Mouse (Mus musculus) cerebellum, postnatal 4 days (tissue): Measurements from ENCODE around the gene Hormad2.

Source experiments
- DNase-seq, 2 experiments: peaks; one replicate each; pipeline ENCODE4 v3.0.0; 2022; ENCODE audit warnings: low spot score in 2 of 2, mixed read lengths in 1 of 2

The Hormad2 gene

DNA sequence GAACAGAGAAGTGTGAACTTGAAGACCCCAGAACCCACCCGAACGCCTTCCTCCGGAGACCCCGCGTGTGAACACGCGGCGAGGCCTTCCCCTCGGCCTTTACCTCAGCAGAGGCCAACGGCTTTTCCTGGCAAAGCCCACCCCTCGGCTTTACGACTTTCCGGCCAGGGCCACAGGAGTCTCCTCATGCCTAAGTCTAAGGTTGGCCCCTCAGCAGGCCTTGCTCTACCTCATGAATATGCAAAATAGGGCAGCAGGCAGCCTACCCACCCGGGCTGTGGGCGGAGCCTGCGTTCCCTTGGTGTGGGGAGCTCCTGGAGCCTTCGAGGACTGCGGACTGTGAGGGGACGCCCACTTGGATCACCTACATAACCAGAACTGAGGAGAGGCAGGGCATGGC lies at the start of gene Hormad2:
TSS of gene Hormad2 (minus strand) at position 128 of the 400 bp plus-strand sequence.
- DNase-seq: no peak

DNA sequence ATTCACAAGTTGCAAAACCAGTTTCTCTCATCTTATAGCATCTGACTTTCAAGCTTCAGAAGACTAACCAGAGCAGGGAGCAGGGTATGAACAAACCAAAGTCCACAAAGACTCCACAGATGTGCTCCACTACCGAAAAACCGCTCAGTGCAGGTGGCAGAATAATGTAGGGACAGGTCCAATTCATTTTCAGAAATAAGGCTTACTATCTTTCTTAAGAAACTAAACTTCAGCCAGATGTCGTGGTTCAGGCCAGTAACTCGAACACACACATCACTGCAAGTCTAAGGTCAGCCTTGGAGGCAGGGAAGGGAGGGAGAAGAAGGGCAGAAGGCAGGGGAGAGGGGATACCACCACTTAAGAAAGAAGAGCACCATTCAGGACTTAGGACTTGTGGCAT lies 48.3 kb upstream of the Hormad2 start:
- DNase-seq: no peak

DNA sequence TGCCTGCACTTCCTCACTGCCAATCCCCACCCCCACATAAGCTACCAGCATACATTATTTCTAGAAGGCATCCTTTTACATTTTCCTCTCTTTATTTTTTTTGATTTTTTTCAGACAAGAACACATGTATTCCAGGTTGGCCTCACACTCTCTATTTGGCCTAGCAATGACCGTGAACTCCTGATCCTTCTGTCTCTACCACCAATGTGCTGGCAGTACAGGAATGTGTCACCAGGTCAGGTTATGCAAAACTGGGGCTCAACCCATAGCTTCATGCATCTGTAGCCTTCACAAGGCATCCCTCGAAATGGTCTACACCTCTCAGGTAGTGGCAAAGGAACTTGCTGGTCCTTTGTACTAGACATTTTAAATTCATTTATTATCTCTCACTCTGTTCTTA lies 47.9 kb upstream of the Hormad2 start:
- no peak for DNase-seq

DNA sequence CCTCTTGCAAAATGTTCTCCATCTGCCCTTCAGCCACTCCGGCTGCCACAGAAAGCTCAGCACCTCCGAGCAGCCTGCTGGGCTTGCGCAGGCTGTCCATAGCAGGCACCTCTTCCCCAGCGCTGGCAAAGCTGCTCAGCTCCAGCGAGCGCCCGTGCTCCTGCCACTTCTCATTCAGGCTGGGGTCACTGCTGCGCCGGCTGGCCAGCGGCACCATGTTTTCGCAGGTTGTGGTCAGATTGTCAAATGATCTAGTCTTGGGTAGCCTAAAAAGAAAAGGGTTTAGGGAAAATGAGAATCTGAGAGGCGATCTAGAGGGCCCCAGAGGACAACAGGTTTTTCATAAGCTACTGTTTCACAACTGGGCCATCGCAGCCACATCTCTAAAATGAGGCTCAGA lies 47.5 kb upstream of the Hormad2 start:
- DNase-seq: no peak

DNA sequence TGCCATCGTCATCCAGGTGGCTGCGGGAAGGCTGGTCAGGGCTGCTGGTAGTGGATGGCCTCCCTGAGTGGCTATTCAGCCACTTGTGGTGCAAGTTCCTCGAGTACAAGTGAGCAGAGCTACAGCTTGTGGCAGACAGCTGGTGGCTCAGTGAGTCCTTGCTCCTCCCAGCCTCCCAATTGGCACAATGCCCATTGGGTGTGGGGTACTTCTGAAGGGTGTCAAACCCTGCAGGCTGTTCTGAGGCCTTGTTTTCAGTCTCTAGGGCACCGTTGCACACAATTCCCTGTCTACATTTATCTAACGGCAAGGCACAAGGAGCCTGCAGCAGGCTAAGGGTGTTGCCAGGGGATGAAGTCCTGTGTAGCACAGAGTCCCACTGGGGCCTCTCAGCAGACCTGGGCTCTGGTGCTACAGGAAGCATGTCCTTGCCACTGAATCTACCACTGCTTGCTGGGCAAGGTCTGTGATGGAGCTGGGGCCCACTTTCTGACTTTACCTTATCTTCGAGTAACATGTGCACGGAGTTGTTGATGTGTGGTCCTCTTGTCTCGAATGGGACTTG lies 46.6 kb upstream of the Hormad2 start:
- peak in 1 of 2 experiments; percentile 39 for DNase-seq

DNA sequence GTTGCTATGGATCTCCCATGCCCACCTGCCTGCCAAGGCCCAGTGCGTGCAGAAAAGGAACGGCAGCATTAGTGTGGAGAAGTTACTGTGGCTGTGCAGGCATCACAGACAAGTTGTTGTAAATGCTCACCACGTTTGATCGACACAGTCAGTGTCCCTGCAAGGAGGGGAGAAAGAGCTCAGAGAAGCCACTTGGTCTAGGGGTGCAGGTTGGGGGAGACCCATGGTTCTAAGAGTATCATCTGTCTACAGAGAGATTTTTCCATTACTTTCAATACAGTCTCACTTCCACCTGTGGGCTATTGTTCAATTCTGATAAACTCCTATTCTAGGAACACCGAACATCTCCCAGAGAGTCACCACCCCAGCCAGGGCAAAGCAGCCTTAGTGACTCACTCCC lies 43.6 kb upstream of the Hormad2 start:
- DNase-seq: no peak

DNA sequence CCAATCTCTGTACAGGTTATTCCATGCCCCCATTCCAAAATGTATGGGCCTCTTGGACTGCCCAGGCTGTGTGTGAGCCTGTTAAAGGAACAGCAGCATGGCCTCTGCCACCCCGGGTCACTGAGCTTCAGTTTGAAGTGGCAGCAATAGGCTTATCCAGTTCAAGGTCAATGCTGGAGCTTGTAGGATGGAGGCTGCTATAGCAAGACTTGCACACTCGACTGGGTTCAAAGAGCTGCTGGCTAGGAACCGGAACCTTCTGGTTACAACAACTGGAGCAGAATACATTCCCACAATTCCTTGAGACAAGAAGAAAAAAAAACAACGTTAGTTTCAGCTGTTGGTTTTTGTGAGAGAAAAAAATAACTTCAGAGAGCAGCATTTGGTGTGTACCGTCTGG lies 41.7 kb upstream of the Hormad2 start:
- DNase-seq: no peak

DNA sequence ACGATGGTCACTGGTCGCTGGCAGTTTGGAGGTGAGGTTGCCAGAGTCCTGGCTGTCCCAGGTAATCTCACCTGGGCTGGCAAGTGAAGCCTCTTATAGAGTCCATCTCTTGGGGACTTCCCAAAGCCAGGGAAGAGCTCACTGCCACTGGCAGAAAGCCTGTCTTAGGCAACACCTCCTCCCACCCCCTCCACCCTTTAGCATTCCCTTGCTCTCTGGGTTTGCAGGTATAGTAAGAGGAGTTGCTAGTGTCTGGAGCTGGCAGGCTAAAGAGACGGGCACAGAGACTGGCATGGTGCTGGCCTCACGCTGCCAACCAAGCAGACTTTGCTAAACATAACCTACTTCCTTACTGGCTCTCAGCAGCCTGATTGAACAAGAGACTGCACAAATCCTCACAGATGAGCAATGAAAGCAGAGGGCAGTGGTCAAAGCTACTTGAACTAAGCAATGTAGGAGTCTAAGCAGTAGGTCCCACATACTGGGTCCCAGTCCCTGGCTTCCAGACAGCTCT lies 35.3 kb upstream of the Hormad2 start:
- DNase-seq: no peak

DNA sequence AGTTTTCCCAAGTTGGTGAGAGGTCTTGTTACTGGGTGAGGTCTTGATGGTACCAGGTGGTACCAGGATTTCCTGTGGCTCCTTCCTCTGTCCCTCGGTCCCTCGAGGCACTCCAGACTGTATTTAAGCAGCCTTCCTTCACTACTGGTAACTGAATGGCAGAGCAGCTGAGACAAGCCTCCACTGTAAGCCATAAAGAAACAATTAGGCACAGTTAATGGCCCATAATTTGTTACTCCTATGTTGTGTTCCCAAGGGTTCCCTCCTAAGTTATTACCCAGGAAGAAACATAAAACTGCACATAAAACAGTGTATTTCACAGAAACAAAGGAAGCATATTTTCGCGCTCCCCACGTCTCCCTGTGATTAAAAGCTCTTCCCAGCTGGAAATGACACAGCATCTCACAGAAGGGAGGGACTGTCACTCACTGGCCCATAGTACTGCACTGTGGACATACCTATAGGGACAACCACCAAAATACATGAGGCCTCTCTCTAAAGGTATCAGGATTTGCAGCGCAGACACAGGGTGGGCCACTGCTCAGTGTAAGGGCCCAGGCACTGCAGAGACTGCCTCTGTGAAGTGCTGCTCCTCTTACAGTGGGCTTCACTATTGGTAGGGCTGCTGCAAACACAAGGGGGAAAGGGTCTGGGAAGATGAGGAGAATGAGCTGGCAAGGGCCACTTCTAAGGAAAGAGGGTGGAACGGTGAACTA lies 31.7 kb upstream of the Hormad2 start:
- DNase-seq: no peak

DNA sequence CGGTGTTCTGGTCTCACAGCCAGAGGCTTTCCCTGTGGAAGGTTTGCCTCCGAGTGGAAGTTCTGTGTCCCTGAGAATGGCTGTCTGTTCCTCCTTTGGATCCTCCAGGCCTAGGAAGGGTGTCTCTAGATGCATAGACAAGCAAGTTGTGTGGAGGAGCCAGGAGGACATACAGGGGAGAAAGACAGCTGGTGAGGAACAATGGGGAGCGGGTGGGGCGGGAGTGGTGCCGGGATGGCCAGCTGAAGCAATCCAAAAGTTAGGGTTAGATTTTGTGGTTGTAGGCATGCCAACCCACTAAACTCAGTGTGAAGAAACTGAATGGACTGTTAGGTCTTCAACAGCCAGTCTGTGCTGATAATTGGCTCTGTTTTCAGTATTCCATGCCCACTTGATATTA lies 30.8 kb upstream of the Hormad2 start:
- DNase-seq: no peak

DNA sequence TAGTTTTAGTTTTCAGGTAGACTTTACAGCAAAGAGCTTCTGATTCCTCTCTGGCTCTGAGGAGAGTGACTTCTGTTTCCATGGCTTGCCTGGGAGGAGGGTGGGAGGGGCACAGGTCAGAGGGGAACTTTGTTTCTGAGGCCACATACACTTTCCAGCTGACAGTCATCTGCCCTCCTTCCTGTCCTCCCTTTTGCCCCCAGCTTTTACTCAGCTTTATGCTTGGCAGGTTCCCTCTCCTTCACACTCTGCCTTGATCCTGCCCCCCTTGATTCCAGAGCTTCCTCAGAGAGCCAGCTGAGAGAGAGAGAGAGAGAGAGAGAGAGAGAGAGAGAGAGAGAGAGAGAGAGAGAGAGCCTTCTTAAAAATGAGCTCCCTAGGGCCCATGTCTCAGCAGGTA lies 30.3 kb upstream of the Hormad2 start:
- no peak for DNase-seq

DNA sequence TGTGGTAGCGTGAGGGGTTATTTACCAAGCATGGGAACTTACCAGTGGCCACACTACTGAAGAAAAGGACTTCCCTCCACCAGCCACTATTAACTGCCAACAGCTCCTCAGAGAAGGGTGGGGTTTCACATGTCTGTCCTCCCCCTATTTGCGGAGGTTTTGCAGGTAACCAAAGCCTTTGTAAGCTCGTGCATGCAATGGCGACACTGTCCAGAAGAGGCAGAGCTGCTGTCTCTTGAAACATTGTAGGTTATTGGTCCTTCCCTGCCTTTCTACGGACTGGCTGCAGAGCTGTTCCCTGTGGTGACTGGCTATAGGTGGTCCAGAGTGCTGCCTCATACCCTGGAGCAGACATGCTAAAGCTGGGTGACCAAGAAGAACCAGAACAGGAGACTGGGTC lies 28.2 kb upstream of the Hormad2 start:
- no peak for DNase-seq

DNA sequence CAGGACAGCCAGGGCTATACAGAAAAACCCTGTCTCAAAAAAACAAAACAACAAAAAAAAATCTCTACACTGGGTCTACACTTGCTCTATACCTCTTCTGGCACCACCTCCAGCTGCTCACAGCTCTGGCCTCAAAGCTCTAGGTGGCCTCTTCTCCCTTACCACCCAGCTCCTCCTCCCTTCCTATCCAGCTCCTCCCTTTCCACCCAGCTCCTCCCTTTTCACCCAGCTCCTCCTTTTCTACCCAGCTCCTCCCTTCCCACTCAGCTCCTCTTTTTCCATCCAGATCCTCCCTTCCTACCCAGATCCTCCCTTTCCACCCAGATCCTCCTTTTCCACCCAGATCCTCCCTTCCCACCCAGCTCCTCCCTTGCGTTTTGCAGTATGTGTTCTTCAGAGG lies 26.5 kb upstream of the Hormad2 start:
- DNase-seq: no peak

DNA sequence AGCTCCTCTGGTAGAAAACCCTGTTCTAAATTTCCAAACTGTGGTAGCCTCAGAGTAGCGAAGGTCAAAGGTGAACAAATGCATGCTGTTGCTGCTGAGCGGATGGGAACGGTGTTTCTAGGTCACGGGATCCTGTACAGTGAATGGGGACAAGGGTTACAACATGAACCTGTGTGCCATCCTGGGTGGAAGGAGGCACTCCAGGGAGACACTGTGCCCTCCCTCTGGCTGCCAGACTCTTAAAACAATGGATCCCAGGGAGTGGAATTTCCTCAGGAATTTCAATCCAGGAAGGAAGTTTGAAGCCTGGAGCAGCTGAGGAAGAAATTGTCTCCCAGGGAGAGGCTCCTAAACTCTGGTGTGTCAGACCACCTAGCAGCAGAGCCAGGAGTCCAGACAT lies 25.3 kb upstream of the Hormad2 start:
- no peak for DNase-seq

DNA sequence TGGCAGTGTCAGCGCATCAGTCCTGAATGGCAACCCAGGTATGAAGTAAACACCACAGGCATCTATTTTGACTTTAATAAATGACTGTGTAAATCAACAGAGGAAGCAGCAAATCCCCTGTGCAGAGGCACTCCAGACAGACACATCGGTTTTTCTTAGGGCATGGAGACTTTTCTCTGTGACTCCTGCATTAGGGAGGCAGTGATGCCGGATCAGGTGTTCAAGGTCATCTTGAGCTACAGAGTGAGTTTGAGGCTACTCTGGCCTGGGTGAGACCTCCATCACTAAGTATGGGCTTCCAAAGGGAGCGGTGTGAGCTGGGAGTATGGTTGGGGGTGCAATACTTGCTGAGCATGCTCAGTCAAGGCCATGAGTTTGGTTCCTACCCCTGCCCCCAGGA lies 23.7 kb upstream of the Hormad2 start:
- DNase-seq: no peak

DNA sequence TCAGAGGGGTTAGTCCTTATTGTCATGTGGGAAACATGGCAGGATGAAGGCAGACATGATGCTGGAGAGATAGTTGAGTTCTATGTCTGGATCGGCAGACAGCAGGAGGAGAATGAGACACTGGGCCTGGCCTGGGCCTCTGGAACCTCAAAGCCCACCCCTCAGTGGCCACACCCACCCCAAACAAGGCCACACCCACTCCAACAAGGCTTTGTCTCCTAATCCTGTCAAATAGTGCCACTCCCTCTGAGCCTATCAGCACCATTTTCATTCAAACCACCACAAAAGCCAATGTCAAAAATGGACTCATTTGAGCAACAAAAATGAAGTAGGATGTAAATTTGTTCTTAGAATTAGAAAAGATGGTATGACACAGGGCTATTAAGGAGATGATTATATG lies 23.3 kb upstream of the Hormad2 start:
- DNase-seq: no peak

DNA sequence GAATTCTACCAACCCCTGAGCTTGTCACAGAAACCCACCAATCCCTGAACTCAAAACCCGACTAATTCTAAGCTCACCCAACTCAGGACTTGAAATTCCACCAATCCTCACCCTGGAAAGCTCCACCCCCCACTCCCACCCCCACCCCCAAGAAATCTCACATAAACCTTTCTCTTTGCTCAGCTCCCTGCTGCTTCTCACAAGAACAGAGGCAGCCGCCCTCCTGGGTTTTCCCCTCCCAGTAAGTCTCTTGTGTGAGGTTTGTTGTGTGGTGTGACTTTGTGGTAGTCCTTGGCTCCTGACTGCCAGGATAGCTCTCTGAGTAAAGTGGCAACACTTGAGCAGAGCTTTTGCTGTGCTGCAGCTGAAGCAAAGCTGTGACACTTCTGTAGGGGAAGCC lies 22.0 kb upstream of the Hormad2 start:
- DNase-seq: no peak

DNA sequence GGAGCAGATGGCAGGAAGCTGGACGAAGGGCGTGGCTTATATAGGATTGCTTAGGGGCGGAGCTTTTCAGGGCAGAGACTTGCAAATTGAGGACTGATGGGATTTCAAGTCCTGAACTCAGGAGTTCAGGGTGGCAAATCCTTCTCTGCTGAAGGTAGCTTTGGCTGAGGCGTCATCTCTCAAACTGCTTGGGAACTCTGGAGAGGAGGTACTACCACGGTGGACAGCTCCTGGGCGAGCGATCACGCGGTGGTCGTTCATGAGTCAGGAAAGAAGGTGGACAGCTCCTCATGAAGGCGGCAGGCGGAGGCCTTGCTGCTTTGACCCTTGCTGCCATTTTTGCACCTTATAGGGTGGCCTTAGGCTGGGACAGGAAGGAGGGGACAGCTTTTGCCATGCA lies 20.2 kb upstream of the Hormad2 start:
- DNase-seq: no peak

DNA sequence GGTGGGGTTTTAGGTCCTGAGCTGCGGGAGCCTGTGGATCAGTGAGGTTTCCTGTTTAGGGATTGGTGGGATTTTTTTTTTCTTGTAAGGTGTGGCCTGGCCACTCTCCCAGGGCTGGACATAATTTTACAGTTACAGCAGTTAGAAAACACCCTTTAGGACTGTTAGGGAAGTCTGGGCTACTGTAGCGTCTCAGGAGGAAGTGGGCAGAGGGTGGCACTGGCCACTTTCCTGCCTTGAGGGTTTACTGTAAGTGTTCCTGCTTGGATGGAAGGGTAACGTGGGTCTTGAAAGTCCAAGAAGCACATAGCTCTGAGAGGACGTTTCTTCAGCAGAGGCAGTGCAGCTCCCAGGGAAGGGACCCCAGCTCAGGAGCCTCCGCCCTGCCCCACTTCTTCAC lies 19.7 kb upstream of the Hormad2 start:
- DNase-seq: no peak

DNA sequence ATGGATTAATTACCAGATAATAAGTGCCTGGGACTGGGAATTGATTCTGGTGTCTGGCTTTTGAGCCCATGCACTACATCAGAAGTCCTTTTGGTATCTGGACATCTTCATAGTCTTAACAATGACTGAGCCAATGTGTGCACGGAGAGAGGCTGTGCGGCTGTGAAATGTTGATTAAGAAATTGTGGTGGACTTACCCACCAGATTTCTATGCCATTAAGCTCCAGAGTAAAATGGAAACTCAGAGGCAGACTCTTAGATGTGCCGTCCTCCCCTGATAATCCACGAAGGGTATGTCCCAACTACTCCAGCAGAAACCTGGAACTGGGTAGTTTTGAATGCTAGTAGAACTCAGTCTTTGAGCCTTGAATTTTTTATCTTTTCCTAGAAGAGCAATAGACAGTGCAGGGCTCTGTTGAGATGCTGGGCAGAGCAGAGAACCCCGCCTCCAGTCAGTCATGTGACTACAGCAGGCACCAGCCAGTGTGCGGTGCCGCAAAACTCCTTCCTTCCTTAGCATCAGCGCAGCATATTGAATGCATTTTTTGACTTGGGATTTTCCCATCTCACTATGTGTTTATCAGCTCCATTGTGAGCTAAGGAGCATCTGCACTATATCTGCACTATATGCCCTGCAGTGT lies 14.1 kb upstream of the Hormad2 start:
- no peak for DNase-seq

DNA sequence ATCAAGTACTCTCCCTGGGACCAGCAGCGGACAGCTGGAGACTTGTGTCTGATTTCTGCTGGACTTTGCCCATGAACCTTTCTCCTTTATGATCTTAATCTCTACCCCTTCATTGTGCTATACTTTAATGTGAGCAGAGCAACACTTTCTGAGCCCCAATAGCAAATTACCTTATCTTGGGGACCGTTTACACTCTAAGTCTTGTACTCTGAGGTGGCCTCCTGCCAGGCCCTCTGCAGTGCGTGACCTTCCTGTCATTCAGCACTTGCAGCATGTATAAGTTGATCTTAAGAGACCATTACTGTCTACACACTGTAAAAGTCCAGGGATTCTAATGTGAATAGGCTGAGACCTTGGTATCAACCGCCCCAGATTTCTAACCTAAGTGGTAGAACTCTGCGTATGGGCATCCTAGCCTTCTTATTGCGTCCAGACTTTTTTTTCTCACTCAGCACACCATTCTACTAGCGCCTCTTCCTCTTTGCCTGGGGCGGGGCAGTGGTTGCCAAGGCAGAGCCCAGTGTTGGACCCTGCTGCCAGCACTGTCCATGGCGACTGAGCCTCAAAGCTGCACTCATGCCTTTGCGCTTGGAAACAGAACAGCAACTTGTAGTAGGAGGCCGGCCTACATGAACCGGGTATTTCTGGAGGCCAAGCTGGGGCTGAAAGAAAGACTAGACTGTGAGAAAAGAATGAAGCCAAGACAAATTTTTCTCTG lies 11.7 kb upstream of the Hormad2 start:
- peak in 1 of 2 experiments; percentile 37 for DNase-seq

DNA sequence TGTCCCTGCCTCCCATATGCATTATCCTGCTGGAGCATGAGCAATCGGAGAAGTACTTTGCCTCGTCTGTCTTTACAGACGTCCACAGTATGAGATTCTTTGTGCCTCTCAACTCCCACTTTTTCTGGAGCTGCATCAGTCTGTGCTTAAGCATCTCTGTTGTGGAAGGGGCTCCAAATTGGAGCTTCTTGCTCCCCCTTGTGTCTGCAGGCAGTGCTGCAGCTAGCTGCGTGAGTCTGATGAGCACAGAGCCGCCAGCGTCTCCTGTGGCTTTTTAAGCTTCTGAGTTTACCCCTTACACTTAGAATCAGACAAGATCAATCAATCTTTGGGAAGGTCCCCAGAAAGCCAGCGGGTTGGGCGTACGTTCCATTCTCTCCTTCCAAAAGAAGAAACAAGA lies 10.2 kb upstream of the Hormad2 start:
- peak; percentile 54 to 60 for DNase-seq
